Mouse (Mus musculus) testis, adult 2 months (tissue): ENCODE measurements around the gene Gpatch2.

Source experiments
- CTCF ChIP-seq: fragments of 200-500 bp; IDR thresholded peaks from 2 replicates; pipeline ENCODE4 v1.5.1; 2012; ENCODE audit warnings: low read depth, mild to moderate bottlenecking, inconsistent platforms, low read length, moderate library complexity; ENCODE audit not compliant: control insufficient read depth, insufficient read depth, insufficient replicate concordance
- POLR2A ChIP-seq: fragments of 200-500 bp; IDR thresholded peaks from 2 replicates; pipeline ENCODE4 v1.6.1; 2012; ENCODE audit warnings: low read depth, mild to moderate bottlenecking, inconsistent platforms, low read length, moderate library complexity; ENCODE audit not compliant: control insufficient read depth

- TF ChIP-seq CTCF (no peak), POLR2A (no peak)
Measured at GRCm38 (mm10) chr1:187346923-187347322, 131.6 kb downstream of the Gpatch2 start.
